Mouse (Mus musculus) right cerebral cortex, postnatal 36 days (tissue): ENCODE measurements around the gene Fbxl4.

Experiments
- DNase-seq, 2 experiments: peaks; one replicate each; pipeline ENCODE4 v3.0.0; 2022; ENCODE audit warnings: low spot score in 2 of 2, mixed read lengths in 1 of 2

Gene Fbxl4

DNA sequence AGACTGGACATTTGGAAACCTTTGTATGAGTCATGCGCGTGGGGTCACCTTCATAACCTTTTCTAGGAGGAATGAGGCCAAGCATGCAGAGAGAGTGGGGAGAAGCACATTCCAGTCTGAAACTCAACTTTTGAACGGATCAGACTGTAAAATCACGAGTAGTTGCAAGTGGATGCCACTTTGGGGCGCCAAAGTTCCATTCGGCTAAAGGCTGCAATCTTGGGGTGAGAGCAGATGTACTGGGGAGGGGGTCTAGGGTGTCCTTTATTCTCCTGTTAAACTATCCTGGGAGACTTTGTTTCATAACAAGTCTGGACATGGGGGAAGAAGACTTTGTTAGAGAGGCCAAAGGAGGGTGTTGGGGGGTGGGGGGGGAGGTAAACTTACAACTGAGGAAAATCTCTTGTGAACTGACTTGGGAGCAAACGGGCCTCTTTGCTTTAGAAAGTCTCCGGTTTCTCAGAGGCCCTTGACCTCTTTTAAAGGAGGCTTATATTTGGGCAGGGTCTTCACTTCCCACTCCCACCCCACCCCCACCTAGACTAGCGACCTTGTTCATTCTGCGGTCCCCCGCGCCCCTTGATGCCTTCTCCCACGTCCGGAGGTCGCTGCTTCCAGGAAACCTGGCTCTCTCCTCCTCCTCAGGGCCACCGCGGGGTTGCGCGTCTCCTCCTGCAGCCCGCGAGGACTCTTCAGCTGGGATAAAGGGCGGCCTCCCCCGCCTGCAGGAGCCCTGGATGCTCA lies 119.8 kb downstream of the Fbxl4 start:
- DNase-seq, result no peak

GRCm38 (mm10) chr4:22477711-22478230 lies 120.4 kb downstream of the Fbxl4 start:
- no peak for DNase-seq

DNA sequence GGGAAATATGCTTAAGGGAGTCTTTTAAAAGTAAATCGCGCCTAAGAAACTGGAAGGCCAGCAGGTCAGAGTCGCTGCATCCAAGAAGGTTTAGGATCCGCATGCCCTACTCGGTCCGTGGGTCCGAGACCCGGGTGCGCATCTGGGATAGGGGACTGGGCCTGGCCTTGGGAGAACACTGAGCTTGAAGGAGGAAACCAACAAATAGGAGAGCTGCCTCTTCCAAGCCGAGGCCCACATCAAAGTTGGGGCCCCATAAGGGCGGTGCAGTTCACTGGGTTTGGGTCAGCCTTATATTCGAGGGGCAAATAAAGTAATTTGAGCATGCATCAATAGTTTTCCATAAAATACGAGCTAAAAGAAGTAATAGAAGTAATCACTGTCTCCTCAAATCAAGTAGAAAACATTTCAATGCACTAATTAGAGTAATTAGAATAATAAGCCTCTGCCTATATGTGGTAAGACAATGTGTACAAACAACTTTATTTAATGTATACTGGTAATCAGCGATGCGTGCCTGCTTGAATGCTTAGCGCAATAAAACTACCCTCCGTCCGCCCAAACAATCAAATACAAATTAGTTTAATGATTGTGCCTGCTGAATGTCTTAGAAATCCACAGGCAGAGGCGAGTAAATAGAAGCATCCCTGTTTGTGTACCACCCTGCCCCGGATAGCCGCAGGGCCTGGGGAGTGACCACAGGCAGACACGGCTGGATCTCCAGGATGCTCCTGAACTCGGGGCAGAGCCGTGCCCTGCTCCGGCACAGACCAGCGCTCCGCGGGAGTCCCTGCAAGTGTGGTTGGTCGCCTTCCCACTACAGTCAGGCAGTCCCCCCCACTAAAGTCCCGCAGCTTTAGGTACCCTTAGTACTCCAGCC lies 121.4 kb downstream of the Fbxl4 start:
- DNase-seq, result no peak

DNA sequence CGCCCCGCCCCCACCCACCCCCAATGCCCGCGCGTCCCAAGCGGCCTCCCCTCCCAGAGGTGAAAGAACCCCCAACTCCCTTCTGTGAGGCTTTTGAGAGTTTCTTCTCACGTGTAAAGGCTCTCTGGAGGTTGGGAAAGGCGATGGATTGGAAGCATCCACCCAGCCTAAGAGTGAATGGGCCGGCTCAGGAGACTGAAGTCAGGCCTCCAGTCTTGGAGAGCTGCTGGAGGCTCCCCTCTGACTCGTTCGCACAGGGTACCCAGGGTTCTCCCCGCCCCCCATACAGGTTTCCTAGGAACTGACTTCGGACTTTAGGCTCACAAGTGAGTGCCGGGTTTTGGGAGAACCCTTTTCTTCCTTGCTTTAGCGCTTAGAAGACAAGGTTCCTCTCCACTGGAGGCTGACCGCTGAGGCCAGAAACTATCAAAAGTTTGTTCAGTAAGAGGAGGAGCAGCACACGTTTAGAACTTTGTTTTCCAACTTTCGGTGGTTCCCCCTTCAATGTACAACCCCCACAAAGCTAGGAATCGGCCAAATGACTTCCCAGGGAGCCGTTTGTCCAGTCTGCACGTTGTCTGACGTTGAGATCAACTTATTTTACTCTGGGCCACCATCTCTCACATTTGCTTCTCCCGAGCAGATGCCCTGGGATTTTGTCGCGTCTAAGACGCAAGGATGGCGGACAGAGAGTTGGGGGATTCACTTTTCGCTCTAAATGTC lies 122.2 kb downstream of the Fbxl4 start:
- DNase-seq, result no peak

- no peak for DNase-seq
Measured at GRCm38 (mm10) chr4:22480091-22480857, 122.9 kb downstream of the Fbxl4 start.

DNA sequence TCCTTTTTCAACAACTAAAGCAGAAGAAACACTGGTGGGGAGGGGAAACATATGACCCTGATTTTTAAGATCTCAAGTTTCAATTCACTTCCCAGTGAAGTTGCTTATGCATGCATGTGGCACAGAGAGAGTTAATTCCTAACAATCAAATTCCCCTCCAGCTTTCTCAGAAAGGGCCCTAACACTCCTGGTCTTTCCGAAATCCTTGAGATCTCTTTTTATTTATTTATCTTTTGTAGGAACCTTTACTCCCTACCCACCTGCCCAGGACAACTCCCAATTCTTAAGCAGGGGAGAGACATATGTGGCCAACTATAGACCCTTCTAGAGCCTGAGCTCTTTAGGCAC lies 123.5 kb downstream of the Fbxl4 start:
- no peak for DNase-seq

GRCm38 (mm10) chr4:22482118-22482517 lies 124.8 kb downstream of the Fbxl4 start:
- DNase-seq, result no peak

GRCm38 (mm10) chr4:22482756-22483280 lies 125.5 kb downstream of the Fbxl4 start:
- DNase-seq, result no peak

- DNase-seq, result no peak
Measured at GRCm38 (mm10) chr4:22483548-22483947, 126.2 kb downstream of the Fbxl4 start.
